Mouse (Mus musculus) heart, postnatal 0 days (tissue): ENCODE data around the gene Gbf1. TPM values are rescaled to one million over a fixed set of nuclear protein-coding genes. Genes with fewer than 3 reads are reported as not detected.

Experiments used
- ATAC-seq: fragments of 200-750 bp; cut with Nextera tagmentation; 2 replicates; pipeline ENCODE4 v1.8.0; 2017; ENCODE audit warnings: low read depth, moderate number of reproducible peaks, moderate library complexity; ENCODE audit not compliant: insufficient read depth
- DNase-seq: peaks from one replicate; pipeline ENCODE4 v3.0.0-alpha.2; 2016; ENCODE audit warnings: low spot score
- H3K27ac ChIP-seq: fragments of 300-500 bp; sonication (generic); 2 replicates; pipeline ENCODE4 v1.5.1; 2014; ENCODE audit warnings: low read depth, mild to moderate bottlenecking
- H3K27me3 ChIP-seq: fragments of 300-500 bp; sonication (generic); 2 replicates; pipeline ENCODE4 v1.6.1; 2014; ENCODE audit warnings: low read length, mixed read lengths; ENCODE audit not compliant: control insufficient read depth, insufficient read depth
- H3K36me3 ChIP-seq: fragments of 300-500 bp; sonication (generic); replicated peaks from 2 replicates; pipeline ENCODE4 v1.6.1; 2014; ENCODE audit warnings: low read length, mixed read lengths; ENCODE audit not compliant: control insufficient read depth, insufficient read depth
- H3K4me1 ChIP-seq: fragments of 300-500 bp; sonication (generic); 2 replicates; pipeline ENCODE4 v1.6.1; 2014; ENCODE audit warnings: antibody characterized with exemption; ENCODE audit not compliant: control insufficient read depth, insufficient read depth
- H3K4me2 ChIP-seq: fragments of 300-500 bp; sonication (generic); 2 replicates; pipeline ENCODE4 v1.6.1; 2014; ENCODE audit warnings: low read depth, mild to moderate bottlenecking, low read length, moderate library complexity
- H3K4me3 ChIP-seq: fragments of 300-500 bp; sonication (generic); 2 replicates; pipeline ENCODE4 v1.5.1; 2014; ENCODE audit warnings: low read depth, low read length
- H3K9ac ChIP-seq: fragments of 300-500 bp; sonication (generic); replicated peaks from 2 replicates; pipeline ENCODE4 v1.6.1; 2014; ENCODE audit warnings: low read depth, low read length, mixed read lengths
- H3K9me3 ChIP-seq: fragments of 300-500 bp; sonication (generic); replicated peaks from 2 replicates; pipeline ENCODE4 v1.6.1; 2016; ENCODE audit warnings: low read length; ENCODE audit not compliant: control insufficient read depth
- CTCF ChIP-seq: IDR thresholded peaks from 2 replicates; pipeline ENCODE4 v1.5.1; 2016; ENCODE audit warnings: antibody characterized with exemption, control low read depth, low read depth
- EP300 ChIP-seq: IDR thresholded peaks from 2 replicates; pipeline ENCODE4 v1.6.1; 2016; ENCODE audit warnings: antibody characterized with exemption, low read depth
- WGBS: fragments of 180-500 bp; shearing (Covaris S2); extraction: QIAGEN DNeasy Blood & Tissue Kit; methylation state at CpG from one replicate; pipeline ENCODE4 v1.1.7; 2014; 5-methylcytosine and 5-hydroxymethylcytosine counted together
- polyA plus RNA-seq: library from polyadenylated mRNA; unstranded; fragments of >200 nt; fragmentation: Nextera tagmentation; extraction: Ambion mirVana; gene quantifications from 2 replicates; pipeline ENCODE4 v1.2.1, GENCODE M21; 2015
- total RNA-seq: library from RNA; depleted of rRNA; stranded (reverse); fragments of >200 nt; gene quantifications from 2 replicates; pipeline ENCODE4 v1.2.3, GENCODE M21; 2014; ENCODE audit warnings: low replicate concordance

Gene Gbf1
- total and polyA plus RNA-seq, 2 experiments from 2014 or later = 27.5 to 39.7 TPM

- Histone ChIP-seq H3K27me3 (peaks cover 58% of the 10 kb centered on the region), H3K4me1 (peaks cover 29% of the 10 kb centered on the region), H3K9ac (0 out of 2 replicates have a peak overlapping the region, but pooled peaks have one; percentile 12), H3K27ac (no peak overlapping the region), H3K9me3 (no peaks in the 10 kb centered on the region), H3K36me3 (no peaks in the 10 kb centered on the region), H3K4me2 (peak overlapping the region; percentile 100), H3K4me3 (peak overlapping the region; percentile 61)
- no peak for ATAC-seq
- TF ChIP-seq CTCF (peak; percentile 77), EP300 (no peak)
- WGBS = 2% methylated on average over 48 of the region's 49 CpGs
- peak; percentile 58 for DNase-seq
Measured at GRCm38 (mm10) chr19:46136639-46137580, 15.4 kb upstream of the Gbf1 start.

- DNase-seq (no peak), ATAC-seq (no peak)
- no peaks in the 10 kb centered on the region for H3K36me3 ChIP-seq
- H3K4me1 ChIP-seq = peaks cover 26% of the 10 kb centered on the region
- no peak overlapping the region for H3K4me3 ChIP-seq
- H3K27me3 ChIP-seq = peaks cover 43% of the 10 kb centered on the region
- H3K9ac ChIP-seq = no peak overlapping the region
- H3K27ac ChIP-seq = no peak overlapping the region
- no peak overlapping the region for H3K4me2 ChIP-seq
- 84% methylated on average over 2 of the region's 2 CpGs for WGBS
- no peak for TF ChIP-seq EP300
- TF ChIP-seq CTCF = no peak
- no peaks in the 10 kb centered on the region for H3K9me3 ChIP-seq
Measured at GRCm38 (mm10) chr19:46140324-46140723, 12.0 kb upstream of the Gbf1 start.

- DNase-seq = no peak
- peak; percentile 58 for ATAC-seq
- H3K27me3 ChIP-seq = peaks cover 46% of the 10 kb centered on the region
- H3K4me1 ChIP-seq = peaks cover 21% of the 10 kb centered on the region
- H3K9ac ChIP-seq = no peak overlapping the region
- no peaks in the 10 kb centered on the region for H3K36me3 ChIP-seq
- no peak overlapping the region for H3K4me3 ChIP-seq
- no peak overlapping the region for H3K27ac ChIP-seq
- H3K9me3 ChIP-seq = no peaks in the 10 kb centered on the region
- H3K4me2 ChIP-seq = no peak overlapping the region
- no peak for TF ChIP-seq CTCF
- TF ChIP-seq EP300 = no peak
- WGBS = 17% methylated on average over 6 of the region's 6 CpGs
Measured at GRCm38 (mm10) chr19:46141091-46141490, 11.2 kb upstream of the Gbf1 start.

- H3K9ac ChIP-seq = peak within 1 kb of the TSS; percentile 33
- peaks cover 50% of the 10 kb centered on the region for H3K27me3 ChIP-seq
- H3K36me3 ChIP-seq = no peaks in the 10 kb centered on the region
- DNase-seq (no peak), ATAC-seq (no peak)
- no peaks in the 10 kb centered on the region for H3K9me3 ChIP-seq
- WGBS = 3% methylated on average over 42 of the region's 47 CpGs
- no peak within 1 kb of the TSS for H3K27ac ChIP-seq
- H3K4me3 ChIP-seq = peak within 1 kb of the TSS; percentile 62
- peaks cover 7% of the 10 kb centered on the region; the same call in 1 of the 2 replicates for H3K4me1 ChIP-seq
- peak within 1 kb of the TSS; percentile 97 for H3K4me2 ChIP-seq
- TF ChIP-seq EP300 (no peak), CTCF (no peak)
Measured at GRCm38 (mm10) chr19:46147511-46148371, 4.6 kb upstream of the Gbf1 start, which contains the start of gene Pitx3. TSS of gene Pitx3 (minus strand) at chr19:46148326.

- peak; percentile 83 for DNase-seq
- no peak for TF ChIP-seq EP300
Measured at GRCm38 (mm10) chr19:46148372-46148760, 3.9 kb upstream of the Gbf1 start.

More at GRCm38 (mm10) chr19:46148372-46148760, 3.9 kb upstream of the Gbf1 start:
- Histone ChIP-seq H3K4me2 (peak overlapping the region; percentile 97), H3K36me3 (no peaks in the 10 kb centered on the region), H3K4me3 (peak overlapping the region; percentile 62), H3K9ac (peak overlapping the region; percentile 33; the same call in 1 of the 2 replicates), H3K4me1 (peaks cover 11% of the 10 kb centered on the region), H3K27me3 (peaks cover 48% of the 10 kb centered on the region), H3K9me3 (no peaks in the 10 kb centered on the region), H3K27ac (no peak overlapping the region)
- peak; percentile 58 for ATAC-seq
- WGBS = under 1% methylated on average over 25 of the region's 27 CpGs
